Mouse (Mus musculus) hindlimb bud, embryonic 11.5 days (tissue): ENCODE data around the gene Hcn1.

Experiments used
- DNase-seq: peaks from one replicate; pipeline ENCODE4 v3.0.0-alpha.2; 2012; ENCODE audit warnings: low read depth, low spot score; ENCODE audit errors: extremely low spot score

The Hcn1 gene

GRCm38 (mm10) chr13:117694729-117695332, 92.7 kb downstream of the Hcn1 start:
- no peak for DNase-seq

- DNase-seq = no peak
Observed at GRCm38 (mm10) chr13:117705573-117705972, 103.5 kb downstream of the Hcn1 start.

- peak; percentile 50 for DNase-seq
Observed at GRCm38 (mm10) chr13:117705997-117706396, 103.9 kb downstream of the Hcn1 start.

- DNase-seq = no peak
Observed at GRCm38 (mm10) chr13:117706496-117706895, 104.4 kb downstream of the Hcn1 start.

- DNase-seq = no peak
Observed at GRCm38 (mm10) chr13:117706986-117707738, 105.0 kb downstream of the Hcn1 start.

GRCm38 (mm10) chr13:117710811-117711210, 108.7 kb downstream of the Hcn1 start:
- no peak for DNase-seq

- no peak for DNase-seq
Observed at GRCm38 (mm10) chr13:117722090-117722489, 120.0 kb downstream of the Hcn1 start.

GRCm38 (mm10) chr13:117724083-117724482, 122.0 kb downstream of the Hcn1 start:
- no peak for DNase-seq

- DNase-seq = no peak
Observed at GRCm38 (mm10) chr13:117728393-117728792, 126.3 kb downstream of the Hcn1 start.

- no peak for DNase-seq
Observed at GRCm38 (mm10) chr13:117732738-117733137, 130.6 kb downstream of the Hcn1 start.

GRCm38 (mm10) chr13:117744451-117744850, 142.3 kb downstream of the Hcn1 start:
- no peak for DNase-seq

- no peak for DNase-seq
Observed at GRCm38 (mm10) chr13:117745173-117745572, 143.1 kb downstream of the Hcn1 start.

GRCm38 (mm10) chr13:117765487-117765886, 163.4 kb downstream of the Hcn1 start:
- no peak for DNase-seq

- DNase-seq = no peak
Observed at GRCm38 (mm10) chr13:117785376-117785775, 183.3 kb downstream of the Hcn1 start.

GRCm38 (mm10) chr13:117792861-117793260, 190.7 kb downstream of the Hcn1 start:
- DNase-seq = no peak

GRCm38 (mm10) chr13:117801061-117801460, 198.9 kb downstream of the Hcn1 start:
- no peak for DNase-seq

- peak; percentile 20 for DNase-seq
Observed at GRCm38 (mm10) chr13:117827628-117828027, 225.5 kb downstream of the Hcn1 start.

- no peak for DNase-seq
Observed at GRCm38 (mm10) chr13:117836658-117837057, 234.5 kb downstream of the Hcn1 start.

GRCm38 (mm10) chr13:117838264-117838663, 236.1 kb downstream of the Hcn1 start:
- no peak for DNase-seq

GRCm38 (mm10) chr13:117842366-117842765, 240.2 kb downstream of the Hcn1 start:
- no peak for DNase-seq

- DNase-seq = no peak
Observed at GRCm38 (mm10) chr13:117847290-117847689, 245.2 kb downstream of the Hcn1 start.

GRCm38 (mm10) chr13:117848757-117849156, 246.6 kb downstream of the Hcn1 start:
- no peak for DNase-seq
